Mouse (Mus musculus) forebrain, embryonic 12.5 days (tissue): Measurements from ENCODE around the gene Upf3b. TPM values are rescaled to one million over a fixed set of nuclear protein-coding genes. Genes with fewer than 3 reads are reported as not detected.
A peak's percentile ranks its signal among the peaks of the same experiment; 100 is the strongest.

Experiments used
- ATAC-seq: fragments of 200-750 bp; cut with Nextera tagmentation; 2 replicates; pipeline ENCODE4 v1.8.0; 2017; ENCODE audit warnings: moderate TSS enrichment; ENCODE audit not compliant: low FRiP score
- H3K27ac ChIP-seq: fragments of 300-500 bp; sonication (generic); 2 replicates; pipeline ENCODE4 v1.5.1; 2016; ENCODE audit warnings: mild to moderate bottlenecking
- H3K27me3 ChIP-seq: fragments of 300-500 bp; sonication (generic); 2 replicates; pipeline ENCODE4 v1.6.1; 2016; ENCODE audit warnings: mild to moderate bottlenecking
- H3K36me3 ChIP-seq: fragments of 300-500 bp; sonication (generic); replicated peaks from 2 replicates; pipeline ENCODE4 v1.6.1; 2016; ENCODE audit warnings: mild to moderate bottlenecking
- H3K4me1 ChIP-seq: fragments of 300-500 bp; sonication (generic); 2 replicates; pipeline ENCODE4 v1.6.1; 2016
- H3K4me2 ChIP-seq: fragments of 300-500 bp; sonication (generic); 2 replicates; pipeline ENCODE4 v1.6.1; 2016; ENCODE audit warnings: mild to moderate bottlenecking, moderate library complexity
- H3K4me3 ChIP-seq: fragments of 300-500 bp; sonication (generic); replicated peaks from 2 replicates; pipeline ENCODE4 v1.5.1; 2016; ENCODE audit warnings: mild to moderate bottlenecking
- H3K9ac ChIP-seq: fragments of 300-500 bp; sonication (generic); 2 replicates; pipeline ENCODE4 v1.6.1; 2016; ENCODE audit warnings: mild to moderate bottlenecking
- H3K9me3 ChIP-seq: fragments of 300-500 bp; sonication (generic); 2 replicates; pipeline ENCODE4 v1.6.1; 2016
- WGBS: fragments of 180-500 bp; shearing (Covaris S2); methylation state at CpG from one replicate; pipeline ENCODE4 v1.1.7; 2016; 5-methylcytosine and 5-hydroxymethylcytosine counted together
- polyA plus RNA-seq: library from polyadenylated mRNA; unstranded; fragments of >200 nt; fragmentation: Nextera tagmentation; extraction: Ambion mirVana; gene quantifications from 2 replicates; pipeline ENCODE4 v1.2.1, GENCODE M21; 2016

The Upf3b gene
- polyA plus RNA-seq, 1 experiment from 2014 or later: 30.1 TPM

DNA sequence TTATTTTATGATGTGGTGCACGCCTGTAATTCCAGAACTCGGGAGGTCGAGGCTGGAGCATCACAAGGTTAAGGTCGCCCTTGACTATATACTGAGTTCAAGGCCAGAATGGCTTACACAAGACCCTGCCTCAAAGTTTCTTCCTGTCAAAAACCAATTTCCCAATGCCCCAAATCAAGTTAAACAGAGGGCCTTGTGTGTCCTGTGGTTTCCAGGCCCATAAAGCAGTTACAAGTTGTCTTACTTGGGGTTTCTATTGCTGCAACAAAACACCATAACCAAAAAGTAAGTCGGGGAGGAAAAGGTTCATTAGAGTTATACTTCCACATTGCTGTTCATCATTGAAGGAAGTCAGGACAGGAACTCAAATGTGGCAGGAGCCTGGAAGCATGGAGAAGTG is 41.4 kb downstream of the Upf3b start:
- WGBS: 90% methylated on average over 5 of the region's 5 CpGs
- Histone ChIP-seq H3K36me3 (no peaks in the 10 kb centered on the region), H3K4me3 (no peak overlapping the region), H3K27ac (no peak overlapping the region), H3K4me1 (no peaks in the 10 kb centered on the region), H3K9me3 (no peaks in the 10 kb centered on the region), H3K27me3 (no peaks in the 10 kb centered on the region), H3K9ac (no peak overlapping the region), H3K4me2 (no peak overlapping the region)
- no peak for ATAC-seq

DNA sequence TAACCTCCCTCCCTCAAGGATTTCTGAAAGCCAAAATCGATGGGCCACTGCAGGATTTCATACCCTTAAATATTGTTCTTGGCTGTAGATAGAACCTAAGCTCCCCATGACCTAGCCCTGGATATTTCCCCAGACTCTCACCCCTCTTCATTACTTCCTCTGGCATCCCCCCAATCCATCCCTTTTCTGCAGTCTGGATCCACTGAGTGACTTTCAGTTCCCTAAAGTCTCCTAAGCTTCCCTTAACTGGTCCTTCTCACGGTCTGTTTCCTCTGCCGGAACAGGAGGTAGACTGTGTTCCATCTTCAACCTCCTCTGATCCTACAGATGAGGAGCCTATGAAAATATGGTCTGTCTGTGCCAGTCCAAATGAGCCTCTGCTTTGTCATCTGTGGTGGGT is 42.8 kb downstream of the Upf3b start:
- H3K4me1 ChIP-seq: no peaks in the 10 kb centered on the region
- WGBS: 83% methylated on average over 3 of the region's 3 CpGs
- H3K36me3 ChIP-seq: no peaks in the 10 kb centered on the region
- H3K27ac ChIP-seq: no peak overlapping the region
- ATAC-seq: no peak
- no peaks in the 10 kb centered on the region for H3K9me3 ChIP-seq
- no peak overlapping the region for H3K4me2 ChIP-seq
- no peak overlapping the region for H3K4me3 ChIP-seq
- H3K9ac ChIP-seq: no peak overlapping the region
- H3K27me3 ChIP-seq: no peaks in the 10 kb centered on the region

DNA sequence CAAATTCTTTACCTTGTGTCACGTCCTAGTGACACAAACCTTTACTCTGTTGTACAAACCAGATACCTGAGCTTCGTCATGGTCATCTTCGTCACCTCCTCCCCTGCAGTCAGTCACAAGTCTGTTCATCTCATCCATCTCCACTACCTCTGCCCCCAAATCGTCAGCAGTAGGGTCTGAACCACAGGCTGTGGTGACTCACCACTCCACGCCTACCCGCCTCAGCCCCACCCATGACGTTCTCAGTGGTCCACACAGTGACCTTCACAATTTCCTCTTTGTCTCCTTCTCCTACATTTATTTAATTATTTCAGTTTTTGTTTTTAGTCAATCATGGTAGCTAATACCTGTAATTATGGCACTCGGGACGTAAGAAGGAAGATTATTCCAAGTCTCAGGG is 46.2 kb downstream of the Upf3b start:
- Histone ChIP-seq H3K27ac (no peak overlapping the region), H3K4me3 (no peak overlapping the region), H3K4me1 (no peaks in the 10 kb centered on the region), H3K36me3 (no peaks in the 10 kb centered on the region), H3K4me2 (no peak overlapping the region), H3K27me3 (no peaks in the 10 kb centered on the region), H3K9ac (no peak overlapping the region), H3K9me3 (no peaks in the 10 kb centered on the region)
- ATAC-seq: no peak
- WGBS: 85% methylated on average over 9 of the region's 9 CpGs

DNA sequence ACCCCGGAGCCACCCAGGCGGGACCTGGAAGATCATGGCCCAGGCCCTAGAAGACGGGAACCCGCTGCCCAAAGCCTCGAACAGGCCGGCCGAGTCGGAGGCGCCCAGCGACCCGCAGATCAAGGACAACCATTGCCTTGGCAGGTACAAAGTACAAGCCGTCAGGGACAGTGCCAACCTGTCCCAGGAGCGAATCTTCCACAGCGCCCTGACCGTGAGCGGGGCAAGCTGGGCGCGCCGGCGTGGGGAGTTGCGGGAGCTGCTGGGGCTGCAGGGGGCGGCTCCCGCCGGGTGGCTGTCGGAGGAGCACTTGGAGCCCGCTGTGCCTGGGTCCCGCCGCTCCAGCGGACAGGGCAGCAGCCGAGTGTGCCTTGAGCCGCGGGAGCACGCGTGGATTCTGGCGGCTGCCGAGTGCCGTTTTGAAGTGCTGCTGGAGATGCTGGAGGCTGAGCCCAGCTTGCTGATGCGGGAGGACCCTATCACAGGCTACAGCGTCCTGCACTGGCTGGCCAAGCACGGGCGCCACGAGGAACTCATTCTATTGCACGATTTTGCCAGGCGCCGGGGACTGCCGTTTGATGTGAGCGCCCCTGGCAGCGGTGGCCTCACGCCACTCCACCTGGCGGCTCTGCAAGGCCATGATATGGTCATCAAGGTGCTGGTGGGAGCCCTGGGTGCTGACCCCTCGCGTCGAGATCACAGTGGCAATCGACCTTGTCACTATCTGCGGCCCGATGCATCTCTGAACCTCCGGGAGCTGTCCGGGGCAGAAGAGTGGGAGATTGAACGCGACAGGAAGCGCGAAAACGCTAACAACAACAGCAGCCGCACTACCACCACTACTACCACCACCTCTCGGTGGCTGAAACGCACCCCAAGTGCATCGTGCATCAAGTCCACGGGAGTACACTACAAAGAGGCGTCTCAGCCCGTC is 61.0 kb downstream of the Upf3b start:
- H3K4me2 ChIP-seq: peak overlapping the region; percentile 57
- no peaks in the 10 kb centered on the region for H3K9me3 ChIP-seq
- WGBS: 22% methylated on average over 68 of the region's 70 CpGs
- peak overlapping the region; percentile 37 for H3K4me3 ChIP-seq
- peaks cover 82% of the 10 kb centered on the region for H3K27me3 ChIP-seq
- no peaks in the 10 kb centered on the region for H3K36me3 ChIP-seq
- ATAC-seq: no peak; the same call in 1 of the 2 replicates
- no peak overlapping the region for H3K9ac ChIP-seq
- H3K27ac ChIP-seq: no peak overlapping the region
- peaks cover 3% of the 10 kb centered on the region for H3K4me1 ChIP-seq

DNA sequence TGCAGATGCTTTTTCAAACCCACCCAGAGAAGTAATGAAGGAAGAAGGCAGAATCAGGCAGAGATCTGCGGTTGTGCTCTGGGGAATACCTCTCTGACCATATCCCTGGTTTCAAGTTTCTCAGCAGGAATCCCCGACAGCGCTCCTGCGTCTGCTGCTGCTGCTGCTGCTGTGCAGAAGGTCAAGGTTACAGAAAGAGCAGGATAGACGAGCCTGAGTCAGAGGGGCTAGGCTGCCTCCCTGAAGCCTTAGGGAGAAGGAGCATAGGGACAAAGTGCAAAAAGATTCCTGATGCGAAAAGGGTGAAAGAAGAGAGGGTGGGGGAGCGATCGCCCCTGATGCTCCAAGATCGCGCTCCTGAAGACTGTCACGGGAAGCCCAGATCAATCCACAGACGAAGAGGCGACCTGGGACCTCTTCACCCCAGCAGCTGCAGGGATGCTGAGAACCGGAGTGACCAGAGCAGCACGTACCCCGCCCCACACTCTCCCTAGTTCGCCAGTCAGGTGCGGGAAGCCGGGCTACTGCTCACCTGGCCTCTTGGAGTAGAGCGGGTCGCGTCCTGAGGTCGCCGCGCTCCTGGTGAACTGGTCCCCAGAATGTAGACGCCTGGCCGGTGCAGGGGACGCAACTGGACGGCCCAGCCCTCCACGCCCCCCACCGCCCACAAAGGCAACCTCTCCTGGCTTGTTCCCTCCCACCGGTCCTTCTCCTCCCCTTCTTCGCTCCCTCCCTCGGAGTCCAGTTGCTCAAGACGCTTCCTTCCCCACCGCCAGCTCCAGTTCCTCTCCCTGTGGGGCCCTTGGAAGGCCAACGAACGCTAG is 61.8 kb downstream of the Upf3b start, which contains the start of gene Sowahd:
Gene Sowahd (plus strand): TSS at position 780 of the 824 bp plus-strand sequence.
- no peak for ATAC-seq
- no peaks in the 10 kb centered on the region for H3K36me3 ChIP-seq
- no peak within 1 kb of the TSS for H3K27ac ChIP-seq
- peak within 1 kb of the TSS; percentile 37 for H3K4me3 ChIP-seq
- H3K9me3 ChIP-seq: no peaks in the 10 kb centered on the region
- 12% methylated on average over 36 of the region's 38 CpGs for WGBS
- peaks cover 77% of the 10 kb centered on the region for H3K27me3 ChIP-seq
- no peak within 1 kb of the TSS for H3K9ac ChIP-seq
- peaks cover 3% of the 10 kb centered on the region for H3K4me1 ChIP-seq
- peak within 1 kb of the TSS; percentile 57 for H3K4me2 ChIP-seq

DNA sequence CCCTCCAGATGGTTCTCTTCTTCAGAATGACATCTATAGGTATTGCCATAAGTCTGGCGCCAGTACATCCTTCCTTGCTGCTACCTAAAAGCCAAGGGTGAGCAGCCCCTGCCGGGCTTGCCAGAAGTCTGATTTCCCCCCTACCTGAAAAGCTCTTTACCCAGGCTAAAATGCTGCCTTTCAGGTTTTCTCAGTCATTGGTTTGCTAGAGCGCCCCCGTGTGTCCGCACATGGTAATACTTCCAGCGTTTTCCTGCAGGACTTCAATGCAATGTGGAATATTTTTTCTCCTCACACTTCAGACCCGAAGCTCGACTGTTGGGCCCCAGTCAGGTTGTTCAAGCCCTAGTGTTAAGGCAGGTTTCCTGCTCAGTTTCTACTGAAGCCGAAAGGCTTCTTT is 67.4 kb downstream of the Upf3b start:
- peaks cover 29% of the 10 kb centered on the region for H3K27me3 ChIP-seq
- no peak overlapping the region for H3K27ac ChIP-seq
- ATAC-seq: no peak
- WGBS: 17% methylated on average over 9 of the region's 9 CpGs
- H3K4me1 ChIP-seq: no peaks in the 10 kb centered on the region
- no peaks in the 10 kb centered on the region for H3K9me3 ChIP-seq
- H3K36me3 ChIP-seq: no peaks in the 10 kb centered on the region
- H3K4me2 ChIP-seq: no peak overlapping the region
- no peak overlapping the region for H3K9ac ChIP-seq
- no peak overlapping the region for H3K4me3 ChIP-seq

Other genes with a start within 250 kb of the Upf3b start
- 120 and 122 TPM in 2 replicates for gene Ube2a, start 236.4 kb downstream of the Upf3b start, polyA plus RNA-seq
- gene C330007P06Rik, start 236.2 kb downstream of the Upf3b start, polyA plus RNA-seq: 33.0 and 33.5 TPM in 2 replicates
- 6.3 and 6.7 TPM in 2 replicates for gene Nkrf, start 207.4 kb downstream of the Upf3b start, polyA plus RNA-seq
- 45.8 and 48.9 TPM in 2 replicates for gene Sept6, start 118.5 kb downstream of the Upf3b start, polyA plus RNA-seq
- gene Sowahd, start 61.5 kb downstream of the Upf3b start, polyA plus RNA-seq: not detected in 2 replicates
- 451 and 481 TPM in 2 replicates for gene Rpl39, start 24.9 kb downstream of the Upf3b start, polyA plus RNA-seq
- gene Nkap, start 16.5 kb upstream of the Upf3b start, polyA plus RNA-seq: 25.5 and 27.2 TPM in 2 replicates
- gene Akap14, start 58.5 kb upstream of the Upf3b start, polyA plus RNA-seq: 0.14 and 0.24 TPM in 2 replicates
- 362 and 392 TPM in 2 replicates for gene Ndufa1, start 80.8 kb upstream of the Upf3b start, polyA plus RNA-seq
- 14.4 and 15.3 TPM in 2 replicates for gene Rnf113a1, start 80.9 kb upstream of the Upf3b start, polyA plus RNA-seq
- not detected in 2 replicates for gene Gm9, start 100.7 kb upstream of the Upf3b start, polyA plus RNA-seq
- not detected in 2 replicates for gene Rhox1, start 111.9 kb upstream of the Upf3b start, polyA plus RNA-seq
- not detected in 2 replicates for gene Rhox2a, start 134.7 kb upstream of the Upf3b start, polyA plus RNA-seq
- gene Rhox3a, start 139.6 kb upstream of the Upf3b start, polyA plus RNA-seq: not detected in 2 replicates
- gene Rhox4a, start 155.0 kb upstream of the Upf3b start, polyA plus RNA-seq: not detected in 2 replicates